Mouse (Mus musculus) neutrophil, adult 83 days (primary cell): ENCODE data around the gene Gm6793. TPM values are rescaled to one million over a fixed set of nuclear protein-coding genes. Genes with fewer than 3 reads are reported as not detected.

Experiments used
- total RNA-seq, 2 experiments: library from RNA; stranded (reverse); gene quantifications; one replicate each; pipeline ENCODE4 v1.2.4; 2023

Gene Gm6793
- not detected for total RNA-seq

GRCm38 (mm10) chr8:112014936-112015335 is at the start of gene Gm6793:
Gm6793 (minus strand) TSS chr8:112015036.

GRCm38 (mm10) chr8:112010997-112011815 is 3.6 kb downstream of the Gm6793 start, which contains the start of the genes Kars and Terf2ip:
Kars (minus strand) TSS chr8:112011323.
Terf2ip (plus strand) TSS chr8:112011398.

DNA sequence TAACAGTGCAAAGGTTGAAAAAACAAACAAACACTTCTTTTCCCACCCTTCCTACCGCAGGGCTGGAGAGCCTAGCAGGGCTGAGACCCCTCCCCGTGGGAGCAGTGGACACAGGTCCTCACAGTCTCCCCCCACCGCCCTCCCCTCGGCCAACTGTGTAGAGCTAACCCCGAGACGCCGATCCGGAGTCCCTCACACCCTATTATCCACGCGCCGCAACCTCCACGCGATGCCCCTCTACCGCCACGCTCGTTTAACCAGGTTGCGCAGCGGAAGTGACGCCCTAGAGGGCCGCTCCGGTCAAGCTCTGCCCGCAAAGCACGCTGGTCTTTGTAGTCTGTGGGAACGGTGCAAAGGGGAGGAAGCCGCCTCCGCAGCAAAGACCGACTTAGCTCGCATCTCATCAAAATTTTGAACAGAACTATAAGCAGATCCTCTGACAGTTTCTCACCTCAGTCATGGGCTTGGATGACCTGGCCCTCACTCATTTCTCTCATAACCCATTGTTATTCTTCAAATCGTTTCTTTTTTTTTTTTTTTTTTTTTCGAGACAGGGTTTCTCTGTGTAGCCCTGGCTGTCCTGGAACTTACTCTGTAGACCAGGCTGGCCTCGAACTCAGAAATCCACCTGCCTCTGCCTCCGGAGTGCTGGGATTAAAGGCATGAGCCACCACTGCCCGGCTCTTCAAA is 22.7 kb downstream of the Gm6793 start, which contains the start of gene Adat1:
TSS of gene Adat1 (minus strand) at position 290 of the 690 bp plus-strand sequence.

Other genes starting within 250 kb of the Gm6793 start
- gene Cfdp1, start 160.7 kb downstream of the Gm6793 start, total RNA-seq: 10 to 100 TPM; 26.4 to 26.6 TPM
- 1 to 10 TPM; 3.1 TPM for gene Tmem170, start 138.3 kb downstream of the Gm6793 start, total RNA-seq
- gene Chst5, start 104.6 kb downstream of the Gm6793 start, total RNA-seq: not detected
- gene Tmem231, start 81.2 kb downstream of the Gm6793 start, total RNA-seq: under 1 TPM; 0.42 to 0.92 TPM
- gene Gabarapl2, start 74.3 kb downstream of the Gm6793 start, total RNA-seq: 10 to 100 TPM; 83.3 to 92.3 TPM
- under 1 TPM; 0.83 to 0.97 TPM for gene Adat1, start 22.7 kb downstream of the Gm6793 start, total RNA-seq
- gene Kars, start 3.7 kb downstream of the Gm6793 start, total RNA-seq: 10 to 100 TPM; 52.2 to 54.9 TPM
- 1 to 10 TPM; 6.5 to 9.0 TPM for gene Terf2ip, start 3.6 kb downstream of the Gm6793 start, total RNA-seq